Mouse (Mus musculus): Measurements from ENCODE around the gene Usp36. TPM values are rescaled to one million over a fixed set of nuclear protein-coding genes. Genes with fewer than 3 reads are reported as not detected.
A peak's percentile ranks its signal among the peaks of the same experiment; 100 is the strongest.

Gene Usp36
- polyA plus RNA-seq, 1 experiment from 2014 or later = 13.6 TPM

DNA sequence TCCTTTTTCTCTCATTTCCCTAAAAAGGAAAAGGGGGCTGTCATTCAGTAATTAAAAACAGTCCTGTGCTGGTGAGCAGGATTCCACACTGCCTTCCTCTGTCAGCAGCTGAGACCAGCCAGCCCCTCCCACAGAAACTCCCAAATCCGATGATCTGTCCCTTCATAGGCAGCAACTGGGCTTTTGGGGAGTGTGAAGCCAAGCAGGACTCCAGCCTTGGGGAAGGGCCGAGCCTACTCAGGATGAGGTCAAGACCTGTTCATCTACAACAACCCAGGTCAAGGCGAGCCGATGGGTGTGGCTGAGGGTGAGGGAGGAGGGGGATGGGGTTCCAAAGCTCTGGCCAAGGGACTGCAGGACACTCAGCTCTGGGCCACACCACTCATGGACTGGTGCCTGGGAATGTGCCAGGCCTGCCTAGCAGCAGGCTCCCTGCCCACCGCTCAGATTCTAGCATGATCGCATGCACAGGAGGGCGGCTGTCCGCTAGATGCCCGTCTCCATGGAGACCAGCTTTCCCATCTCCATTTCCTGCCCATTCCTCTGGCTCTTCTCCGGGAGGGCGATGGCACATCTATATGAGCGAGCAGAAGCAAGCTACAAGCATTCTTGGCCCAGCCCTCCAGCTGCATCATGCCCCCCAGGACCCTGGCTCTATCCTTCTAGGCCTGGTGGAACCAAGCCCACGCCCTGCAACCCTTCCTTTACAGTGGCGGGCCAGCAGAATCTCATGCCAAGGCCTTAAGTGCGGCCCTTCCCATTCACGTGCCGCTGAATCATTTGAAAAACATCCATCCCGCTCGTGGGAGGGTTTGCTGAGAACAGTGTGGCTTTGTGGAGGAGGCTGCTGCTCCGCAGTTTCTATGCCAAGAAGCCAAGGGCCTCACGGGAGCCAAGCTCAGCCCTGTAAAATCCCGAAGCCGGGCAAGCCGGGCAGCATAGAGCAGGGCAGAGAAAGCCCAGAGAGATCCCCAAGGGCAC is 37.2 kb upstream of the Usp36 start:
- H3K4me3 ChIP-seq (ENCODE audit: low read depth, low read length) = no peak overlapping the region
- H3K9me3 ChIP-seq (ENCODE audit: control insufficient read depth, low read length) = no peaks in the 10 kb centered on the region
- 69% methylated on average over 24 of the region's 24 CpGs for WGBS
- H3K36me3 ChIP-seq (ENCODE audit: control insufficient read depth, insufficient read depth, low read length) = 0 out of 2 replicates have a peak, but pooled peaks cover 2% of the 10 kb centered on the region
- H3K27ac ChIP-seq (replicated peaks; ENCODE audit: low read depth, low read length) = peak overlapping the region; percentile 36; the same call in 1 of the 2 replicates
- peak overlapping the region; percentile 15 for H3K4me2 ChIP-seq (ENCODE audit: low read depth, severe bottlenecking)
- peaks cover 27% of the 10 kb centered on the region for H3K4me1 ChIP-seq (ENCODE audit: control insufficient read depth, insufficient read depth, low read length)
- no peaks in the 10 kb centered on the region for H3K27me3 ChIP-seq (ENCODE audit: control insufficient read depth, insufficient read depth, low read length)
- 0 out of 2 replicates have a peak overlapping the region, but pooled peaks have one; percentile 27 for H3K9ac ChIP-seq (ENCODE audit: low read length)
- peak; percentile 47 for DNase-seq (ENCODE audit: low spot score)
- ATAC-seq (ENCODE audit: insufficient number of reproducible peaks, low FRiP score, low TSS enrichment, low read depth) = no peak

DNA sequence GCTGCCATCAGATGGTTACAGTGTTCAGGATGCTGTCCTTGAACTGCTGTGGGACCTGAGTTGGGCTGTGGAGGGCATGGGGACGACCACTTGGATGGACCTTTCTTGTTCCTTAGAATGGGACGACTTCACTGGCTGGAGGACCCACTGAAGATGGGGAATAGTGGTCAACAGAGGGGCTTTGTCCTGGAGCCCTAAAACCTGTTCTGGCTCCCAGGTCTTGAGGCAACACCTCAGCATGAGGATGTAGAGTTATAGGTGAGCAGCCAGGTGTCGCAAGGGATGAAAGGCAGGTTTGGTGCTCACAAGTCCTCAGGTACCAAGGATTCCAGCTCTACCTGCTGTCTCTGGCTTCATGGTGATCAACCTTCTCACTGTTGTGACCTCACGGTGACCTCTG is 36.4 kb upstream of the Usp36 start:
- H3K4me1 ChIP-seq (ENCODE audit: control insufficient read depth, insufficient read depth, low read length) = peaks cover 35% of the 10 kb centered on the region
- 74% methylated on average over 4 of the region's 4 CpGs for WGBS
- H3K9me3 ChIP-seq (ENCODE audit: control insufficient read depth, low read length) = no peaks in the 10 kb centered on the region
- H3K9ac ChIP-seq (ENCODE audit: low read length) = no peak overlapping the region
- H3K4me3 ChIP-seq (ENCODE audit: low read depth, low read length) = no peak overlapping the region
- H3K27me3 ChIP-seq (ENCODE audit: control insufficient read depth, insufficient read depth, low read length) = no peaks in the 10 kb centered on the region
- no peak overlapping the region; the same call in 1 of the 2 replicates for H3K27ac ChIP-seq (replicated peaks; ENCODE audit: low read depth, low read length)
- ATAC-seq (ENCODE audit: insufficient number of reproducible peaks, low FRiP score, low TSS enrichment, low read depth) (no peak), DNase-seq (ENCODE audit: low spot score) (no peak)
- H3K36me3 ChIP-seq (ENCODE audit: control insufficient read depth, insufficient read depth, low read length) = 0 out of 2 replicates have a peak, but pooled peaks cover 2% of the 10 kb centered on the region
- H3K4me2 ChIP-seq (ENCODE audit: low read depth, severe bottlenecking) = no peak overlapping the region

DNA sequence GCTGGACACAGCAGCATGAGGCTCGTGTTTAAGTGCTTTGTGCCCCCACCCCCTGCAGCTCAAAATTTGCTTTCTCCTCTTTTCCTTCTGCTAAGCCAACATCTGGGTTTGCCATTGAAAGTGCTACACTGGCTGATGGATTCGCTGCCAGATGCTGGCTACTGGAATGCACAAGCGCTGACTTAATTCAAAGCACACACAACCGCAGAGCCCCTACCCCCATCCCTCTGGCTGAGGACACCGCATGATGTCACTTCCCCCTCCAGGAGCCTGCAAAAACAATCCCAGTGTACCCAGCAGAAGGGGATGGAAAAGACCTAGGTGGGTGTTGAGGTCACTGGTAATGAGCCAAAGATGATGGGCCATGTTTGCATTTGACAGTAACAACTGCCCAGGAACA is 34.5 kb upstream of the Usp36 start:
- Histone ChIP-seq H3K4me1 (ENCODE audit: control insufficient read depth, insufficient read depth, low read length) (peaks cover 35% of the 10 kb centered on the region), H3K27me3 (ENCODE audit: control insufficient read depth, insufficient read depth, low read length) (no peaks in the 10 kb centered on the region), H3K4me3 (ENCODE audit: low read depth, low read length) (no peak overlapping the region), H3K27ac (replicated peaks; ENCODE audit: low read depth, low read length) (peak overlapping the region; percentile 72; the same call in 1 of the 2 replicates), H3K4me2 (ENCODE audit: low read depth, severe bottlenecking) (no peak overlapping the region), H3K9ac (ENCODE audit: low read length) (no peak overlapping the region), H3K9me3 (ENCODE audit: control insufficient read depth, low read length) (no peaks in the 10 kb centered on the region), H3K36me3 (ENCODE audit: control insufficient read depth, insufficient read depth, low read length) (no peaks in the 10 kb centered on the region)
- no peak for ATAC-seq (ENCODE audit: insufficient number of reproducible peaks, low FRiP score, low TSS enrichment, low read depth)
- 9% methylated on average over 5 of the region's 5 CpGs for WGBS
- peak; percentile 71 for DNase-seq (ENCODE audit: low spot score)

DNA sequence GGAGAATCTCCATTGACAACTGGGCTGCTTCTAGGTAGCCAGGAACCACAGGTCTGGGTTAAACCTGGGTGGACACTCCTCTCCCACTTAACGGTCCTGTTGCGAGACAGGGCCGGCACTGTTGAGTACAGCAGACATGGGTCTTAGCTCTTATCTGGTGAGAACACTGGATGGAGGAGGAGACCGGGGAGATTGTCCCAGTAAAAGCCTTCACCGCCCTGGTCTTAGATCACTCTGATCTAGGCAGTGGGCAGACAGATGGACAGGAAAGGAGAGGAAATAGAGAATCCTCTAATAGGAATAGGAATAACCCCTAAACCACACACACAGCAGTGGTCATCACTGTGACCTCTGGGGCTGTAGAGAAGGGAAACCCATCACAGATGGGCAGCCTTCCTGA is 33.9 kb upstream of the Usp36 start:
- 81% methylated on average over 5 of the region's 5 CpGs for WGBS
- no peaks in the 10 kb centered on the region for H3K9me3 ChIP-seq (ENCODE audit: control insufficient read depth, low read length)
- peaks cover 35% of the 10 kb centered on the region for H3K4me1 ChIP-seq (ENCODE audit: control insufficient read depth, insufficient read depth, low read length)
- no peak overlapping the region for H3K4me2 ChIP-seq (ENCODE audit: low read depth, severe bottlenecking)
- no peak for DNase-seq (ENCODE audit: low spot score)
- H3K27ac ChIP-seq (replicated peaks; ENCODE audit: low read depth, low read length) = peak overlapping the region; percentile 72; the same call in 1 of the 2 replicates
- ATAC-seq (ENCODE audit: insufficient number of reproducible peaks, low FRiP score, low TSS enrichment, low read depth) = no peak
- H3K36me3 ChIP-seq (ENCODE audit: control insufficient read depth, insufficient read depth, low read length) = no peaks in the 10 kb centered on the region
- H3K27me3 ChIP-seq (ENCODE audit: control insufficient read depth, insufficient read depth, low read length) = no peaks in the 10 kb centered on the region
- H3K9ac ChIP-seq (ENCODE audit: low read length) = no peak overlapping the region
- no peak overlapping the region for H3K4me3 ChIP-seq (ENCODE audit: low read depth, low read length)

DNA sequence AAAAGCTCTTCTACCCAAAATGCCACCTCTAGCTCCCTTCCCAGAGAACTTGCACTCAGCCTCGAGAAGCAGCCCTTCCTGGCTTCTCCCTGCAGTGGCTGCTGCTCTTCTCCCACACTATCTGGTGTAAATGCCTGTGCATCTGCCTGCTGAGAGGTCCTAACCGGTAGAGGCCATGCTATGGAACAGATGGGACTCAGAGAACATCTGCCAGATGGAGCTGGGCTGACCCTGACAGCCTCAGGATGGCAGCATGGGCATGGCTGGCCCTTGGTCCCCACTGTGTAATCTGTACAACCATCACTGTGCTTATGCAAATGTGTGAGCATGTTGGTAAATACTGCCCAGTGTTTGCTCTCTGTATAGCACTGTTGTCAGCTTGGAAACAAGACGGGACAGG is 32.6 kb upstream of the Usp36 start:
- 61% methylated on average over 3 of the region's 3 CpGs for WGBS
- Histone ChIP-seq H3K27me3 (ENCODE audit: control insufficient read depth, insufficient read depth, low read length) (no peaks in the 10 kb centered on the region), H3K9ac (ENCODE audit: low read length) (no peak overlapping the region), H3K4me3 (ENCODE audit: low read depth, low read length) (no peak overlapping the region), H3K4me2 (ENCODE audit: low read depth, severe bottlenecking) (no peak overlapping the region), H3K36me3 (ENCODE audit: control insufficient read depth, insufficient read depth, low read length) (no peaks in the 10 kb centered on the region), H3K9me3 (ENCODE audit: control insufficient read depth, low read length) (no peaks in the 10 kb centered on the region), H3K4me1 (ENCODE audit: control insufficient read depth, insufficient read depth, low read length) (peaks cover 35% of the 10 kb centered on the region), H3K27ac (replicated peaks; ENCODE audit: low read depth, low read length) (no peak overlapping the region)
- DNase-seq (ENCODE audit: low spot score) (no peak), ATAC-seq (ENCODE audit: insufficient number of reproducible peaks, low FRiP score, low TSS enrichment, low read depth) (no peak)

DNA sequence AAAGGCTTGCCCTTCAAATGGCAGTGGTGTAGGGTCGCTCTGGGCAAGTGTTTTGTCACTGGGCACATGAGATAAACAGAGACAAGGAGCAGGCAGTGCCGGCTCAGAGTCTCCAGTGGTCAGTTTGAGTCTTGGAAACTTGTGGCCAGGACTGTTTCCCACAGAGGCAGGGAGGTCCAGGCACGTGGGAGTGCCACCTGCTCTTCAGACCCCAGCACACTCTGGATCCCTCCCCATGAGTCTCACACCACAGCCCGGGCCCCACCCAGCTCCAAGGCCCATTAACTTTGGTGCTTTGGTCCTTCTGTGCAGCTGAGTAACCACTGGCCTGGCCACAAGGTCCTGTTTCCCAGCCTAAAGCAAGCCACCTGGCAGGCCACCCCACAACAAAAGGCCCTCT is 31.9 kb upstream of the Usp36 start:
- Histone ChIP-seq H3K4me3 (ENCODE audit: low read depth, low read length) (no peak overlapping the region), H3K9me3 (ENCODE audit: control insufficient read depth, low read length) (no peaks in the 10 kb centered on the region), H3K4me1 (ENCODE audit: control insufficient read depth, insufficient read depth, low read length) (peaks cover 29% of the 10 kb centered on the region), H3K27ac (replicated peaks; ENCODE audit: low read depth, low read length) (peak overlapping the region; percentile 21; the same call in 1 of the 2 replicates), H3K9ac (ENCODE audit: low read length) (no peak overlapping the region), H3K36me3 (ENCODE audit: control insufficient read depth, insufficient read depth, low read length) (no peaks in the 10 kb centered on the region), H3K4me2 (ENCODE audit: low read depth, severe bottlenecking) (no peak overlapping the region), H3K27me3 (ENCODE audit: control insufficient read depth, insufficient read depth, low read length) (no peaks in the 10 kb centered on the region)
- 67% methylated on average over 4 of the region's 4 CpGs for WGBS
- ATAC-seq (ENCODE audit: insufficient number of reproducible peaks, low FRiP score, low TSS enrichment, low read depth) (no peak), DNase-seq (ENCODE audit: low spot score) (no peak)

DNA sequence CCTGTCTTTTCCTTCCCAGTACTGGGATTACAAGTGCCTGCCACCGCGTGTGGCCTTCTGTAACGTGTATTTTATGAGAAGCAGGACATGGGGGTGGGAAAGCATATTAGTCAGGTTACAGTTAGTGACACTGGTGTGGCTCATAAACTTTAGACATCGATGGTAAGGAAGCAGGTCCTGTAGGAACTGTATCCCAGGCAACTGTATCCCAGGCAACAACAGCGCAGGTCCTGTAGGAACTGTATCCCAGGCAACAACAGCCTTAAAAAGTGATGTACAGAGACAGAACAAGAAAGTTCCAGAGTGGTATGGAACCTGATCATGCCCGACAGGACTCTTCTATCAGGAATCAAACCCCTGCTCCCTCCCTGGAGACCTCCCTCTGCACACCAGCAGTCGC is 31.5 kb upstream of the Usp36 start:
- H3K4me1 ChIP-seq (ENCODE audit: control insufficient read depth, insufficient read depth, low read length) = peaks cover 24% of the 10 kb centered on the region
- H3K9me3 ChIP-seq (ENCODE audit: control insufficient read depth, low read length) = no peaks in the 10 kb centered on the region
- H3K27ac ChIP-seq (replicated peaks; ENCODE audit: low read depth, low read length) = no peak overlapping the region
- H3K4me3 ChIP-seq (ENCODE audit: low read depth, low read length) = no peak overlapping the region
- no peak for DNase-seq (ENCODE audit: low spot score)
- no peaks in the 10 kb centered on the region for H3K36me3 ChIP-seq (ENCODE audit: control insufficient read depth, insufficient read depth, low read length)
- no peak for ATAC-seq (ENCODE audit: insufficient number of reproducible peaks, low FRiP score, low TSS enrichment, low read depth)
- H3K27me3 ChIP-seq (ENCODE audit: control insufficient read depth, insufficient read depth, low read length) = no peaks in the 10 kb centered on the region
- H3K9ac ChIP-seq (ENCODE audit: low read length) = no peak overlapping the region
- 66% methylated on average over 7 of the region's 7 CpGs for WGBS
- H3K4me2 ChIP-seq (ENCODE audit: low read depth, severe bottlenecking) = no peak overlapping the region

DNA sequence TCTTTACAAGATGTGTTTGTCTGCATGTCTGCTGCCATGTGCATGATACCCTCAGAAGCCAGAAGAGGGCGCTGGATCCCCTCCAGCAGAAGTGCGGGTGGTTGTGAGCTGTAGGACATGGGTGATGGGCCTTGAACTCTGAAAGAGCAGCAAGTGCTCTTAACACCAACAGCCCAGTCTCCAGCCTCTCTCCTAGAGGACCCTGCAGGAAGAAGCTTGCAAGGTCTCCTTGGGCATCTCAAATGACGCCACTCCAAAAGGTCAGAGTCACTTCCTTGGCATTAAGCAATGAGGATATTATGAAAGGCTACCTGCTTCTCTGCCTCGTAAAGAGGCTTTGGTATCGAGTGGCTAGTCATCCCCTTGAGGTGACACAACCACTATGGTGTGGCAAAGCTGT is 28.6 kb upstream of the Usp36 start:
- H3K9ac ChIP-seq (ENCODE audit: low read length) = no peak overlapping the region
- no peaks in the 10 kb centered on the region for H3K27me3 ChIP-seq (ENCODE audit: control insufficient read depth, insufficient read depth, low read length)
- H3K4me3 ChIP-seq (ENCODE audit: low read depth, low read length) = no peak overlapping the region
- 59% methylated on average over 5 of the region's 5 CpGs for WGBS
- H3K27ac ChIP-seq (replicated peaks; ENCODE audit: low read depth, low read length) = no peak overlapping the region
- H3K9me3 ChIP-seq (ENCODE audit: control insufficient read depth, low read length) = no peaks in the 10 kb centered on the region
- ATAC-seq (ENCODE audit: insufficient number of reproducible peaks, low FRiP score, low TSS enrichment, low read depth) = no peak
- peak; percentile 46 for DNase-seq (ENCODE audit: low spot score)
- H3K4me2 ChIP-seq (ENCODE audit: low read depth, severe bottlenecking) = no peak overlapping the region
- no peaks in the 10 kb centered on the region; the same call in 1 of the 2 replicates for H3K36me3 ChIP-seq (ENCODE audit: control insufficient read depth, insufficient read depth, low read length)
- peaks cover 10% of the 10 kb centered on the region for H3K4me1 ChIP-seq (ENCODE audit: control insufficient read depth, insufficient read depth, low read length)
